Mouse (Mus musculus): ENCODE data around the gene Rps27l.
A peak's percentile ranks its signal among the peaks of the same experiment; 100 is the strongest.

The Rps27l gene

DNA sequence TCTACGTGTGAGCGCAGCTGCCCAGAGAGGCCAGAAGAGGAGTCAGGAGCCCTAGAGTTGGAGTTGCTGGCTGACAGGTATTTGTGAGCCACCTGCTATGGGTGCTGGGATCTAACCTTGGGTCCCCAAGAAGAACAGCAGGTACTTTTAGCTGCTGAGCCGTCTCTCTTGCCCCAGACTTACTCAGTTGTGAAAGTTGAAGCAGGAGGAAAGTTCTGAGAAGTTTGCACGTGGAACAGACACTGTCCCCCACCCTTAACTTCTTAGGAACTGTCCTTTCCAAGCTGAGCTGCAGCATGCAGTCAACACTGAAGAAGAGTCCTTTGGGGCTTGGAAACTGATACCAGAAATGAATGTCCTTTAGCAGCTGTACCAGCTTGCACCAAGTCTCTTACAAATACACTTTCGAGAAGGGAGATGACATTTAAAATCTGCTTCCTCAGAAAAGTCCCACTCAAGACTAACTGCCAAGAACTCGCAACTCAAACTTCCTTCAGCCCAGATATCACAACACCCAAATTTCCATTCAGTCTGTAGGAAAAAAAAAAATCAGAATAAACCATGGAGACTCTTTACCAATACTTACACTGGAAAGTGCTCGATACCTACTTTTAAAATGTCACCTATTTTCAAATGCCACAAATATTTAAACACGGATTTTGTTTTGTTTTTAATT, 28.5 kb upstream of the Rps27l start:
- TF ChIP-seq GATA4 (IDR thresholded peaks at IDR 0.05; ENCODE audit: insufficient replicate concordance, low read length), result no peak

DNA sequence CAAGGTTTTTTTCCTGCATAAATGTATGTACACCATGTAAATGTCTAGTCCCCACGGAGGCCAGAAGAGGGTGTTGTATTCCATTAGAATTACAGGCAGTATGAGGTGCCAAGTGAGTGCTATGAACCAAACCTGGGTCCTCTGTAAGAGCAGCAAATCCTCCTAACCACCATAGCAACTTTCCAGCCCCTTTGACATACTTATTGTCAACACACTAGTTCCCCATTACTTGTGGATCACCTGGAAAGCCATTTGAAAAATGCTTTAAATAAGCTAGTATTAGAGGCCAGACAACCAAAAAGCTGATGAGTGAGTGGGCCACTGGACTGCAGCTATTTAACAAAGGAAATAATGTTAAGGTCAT, 28.0 kb upstream of the Rps27l start:
- TF ChIP-seq GATA4 (IDR thresholded peaks at IDR 0.05; ENCODE audit: insufficient replicate concordance, low read length), result no peak

DNA sequence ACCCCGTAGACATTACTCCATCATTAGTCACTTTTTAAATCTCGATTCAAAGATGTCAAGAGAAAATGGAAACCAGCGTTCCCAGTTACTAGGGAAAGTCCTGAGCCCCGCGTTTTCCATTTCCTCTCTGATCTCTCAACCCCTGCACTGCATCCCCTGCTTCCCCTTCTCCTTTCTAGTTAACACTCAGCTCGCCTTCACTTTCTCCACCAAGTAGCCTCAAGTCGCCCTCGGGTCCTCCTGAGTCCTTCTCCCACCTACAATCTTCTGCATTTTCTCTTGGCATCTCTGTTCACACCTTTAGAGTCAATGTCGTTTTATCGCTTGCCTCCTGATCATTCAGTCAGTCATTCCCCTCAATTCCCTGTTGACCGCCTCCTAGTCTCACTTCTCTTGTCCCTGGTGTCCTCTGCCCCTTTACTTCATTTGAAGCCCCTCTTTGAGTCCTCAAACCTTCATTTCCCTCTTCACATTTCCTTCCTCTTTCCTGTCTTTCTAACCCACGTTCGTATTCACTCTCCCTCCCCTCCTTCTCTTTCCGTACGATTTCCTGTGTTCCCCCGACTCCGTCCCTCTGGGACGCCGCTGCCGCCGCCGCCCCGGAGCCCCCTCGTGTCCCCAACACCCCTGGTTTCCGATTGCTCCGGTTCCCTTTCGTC, 27.1 kb upstream of the Rps27l start:
- TF ChIP-seq GATA4 (IDR thresholded peaks at IDR 0.05; ENCODE audit: insufficient replicate concordance, low read length), result no peak

DNA sequence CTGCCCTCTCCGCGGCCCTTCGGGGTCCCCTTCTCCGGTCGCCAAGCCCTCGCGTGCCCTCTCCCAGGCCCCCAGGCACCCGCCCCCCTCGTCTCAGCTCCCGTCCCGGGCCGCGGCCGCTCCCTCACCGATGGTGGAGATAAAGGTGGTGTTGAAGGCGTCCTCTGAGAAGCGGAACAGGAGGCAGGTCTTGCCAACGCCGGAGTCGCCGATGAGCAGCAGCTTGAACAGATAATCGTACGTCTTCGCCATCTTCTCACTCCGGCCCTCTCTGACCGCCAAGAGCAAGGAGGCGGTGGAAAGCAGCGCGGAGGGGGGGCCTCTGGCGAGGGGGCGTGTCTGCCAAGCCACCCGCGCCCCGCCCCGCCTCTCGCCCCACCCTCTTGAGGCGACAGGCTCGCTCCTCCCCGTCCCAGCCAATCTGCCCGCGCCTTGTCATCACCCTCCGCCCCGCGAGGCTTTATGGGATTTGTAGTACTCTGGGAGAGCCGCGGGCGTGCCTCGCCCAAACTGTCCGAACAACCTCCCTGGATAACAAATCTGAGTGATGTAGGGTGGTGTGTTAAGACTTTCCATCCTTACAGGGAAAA, 26.4 kb upstream of the Rps27l start, which contains the start of gene Rab8b:
Gene Rab8b (minus strand): TSS at position 306 of the 590 bp plus-strand sequence.
- peak; percentile 33; the same call in 1 of the 2 replicates for TF ChIP-seq GATA4 (IDR thresholded peaks at IDR 0.05; ENCODE audit: insufficient replicate concordance, low read length)

DNA sequence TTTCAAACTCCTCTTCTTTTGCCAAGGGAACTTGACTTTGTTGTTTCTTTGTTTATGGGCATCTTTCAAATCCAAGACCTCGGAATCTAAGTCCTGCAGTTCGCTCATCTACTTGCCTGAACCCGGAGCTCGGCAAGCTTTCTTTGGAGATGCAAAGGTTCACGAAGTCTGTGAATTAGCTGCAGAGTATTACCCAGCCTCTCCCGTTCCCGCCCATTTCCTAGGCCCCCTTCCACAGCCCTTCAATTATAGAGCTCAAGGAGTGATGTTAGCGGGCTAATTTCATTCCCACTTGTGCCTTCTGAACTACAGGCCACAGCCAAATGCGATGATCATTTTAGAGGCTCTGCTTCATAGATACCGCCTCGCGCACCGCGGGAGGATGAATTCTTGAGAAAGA, 25.9 kb upstream of the Rps27l start:
- TF ChIP-seq GATA4 (IDR thresholded peaks at IDR 0.05; ENCODE audit: insufficient replicate concordance, low read length), result no peak

DNA sequence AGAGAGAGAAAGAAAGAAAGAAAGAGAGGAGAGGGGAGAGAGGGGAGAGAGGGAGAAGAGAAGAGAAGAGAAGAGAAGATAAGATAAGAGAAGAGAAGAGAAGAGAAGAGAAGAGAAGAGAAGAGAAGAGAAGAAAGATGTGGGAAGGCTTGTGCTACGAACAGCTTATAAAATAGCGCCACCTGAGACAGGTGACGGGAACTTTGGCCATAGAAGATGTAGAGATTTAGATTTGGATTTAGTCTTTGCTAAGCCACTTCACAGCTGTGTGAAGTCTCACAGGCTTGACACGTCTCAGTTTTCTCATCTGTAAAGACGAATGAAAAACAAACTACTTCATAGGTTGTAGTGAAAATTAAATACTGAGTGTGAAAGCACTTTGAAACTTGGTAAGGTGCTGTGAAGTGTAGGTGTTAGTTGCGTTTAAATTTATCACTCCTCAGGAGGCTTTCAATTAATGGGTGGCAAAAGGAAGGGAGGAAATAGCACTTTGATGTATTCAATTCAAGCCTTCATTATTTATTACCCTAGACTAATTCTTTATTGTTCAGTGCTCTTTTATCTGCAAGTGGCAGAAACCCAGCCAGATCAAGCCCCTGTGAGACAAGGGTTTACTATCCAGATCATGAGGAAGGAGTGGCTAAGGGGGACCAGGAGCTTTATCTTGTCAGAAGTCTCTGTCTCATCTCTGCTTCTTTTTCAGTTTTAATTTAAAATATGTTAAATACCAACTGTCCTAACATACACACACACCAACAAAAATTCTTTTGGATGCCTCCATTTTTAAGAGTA, 25.2 kb upstream of the Rps27l start:
- no peak for TF ChIP-seq GATA4 (IDR thresholded peaks at IDR 0.05; ENCODE audit: insufficient replicate concordance, low read length)

DNA sequence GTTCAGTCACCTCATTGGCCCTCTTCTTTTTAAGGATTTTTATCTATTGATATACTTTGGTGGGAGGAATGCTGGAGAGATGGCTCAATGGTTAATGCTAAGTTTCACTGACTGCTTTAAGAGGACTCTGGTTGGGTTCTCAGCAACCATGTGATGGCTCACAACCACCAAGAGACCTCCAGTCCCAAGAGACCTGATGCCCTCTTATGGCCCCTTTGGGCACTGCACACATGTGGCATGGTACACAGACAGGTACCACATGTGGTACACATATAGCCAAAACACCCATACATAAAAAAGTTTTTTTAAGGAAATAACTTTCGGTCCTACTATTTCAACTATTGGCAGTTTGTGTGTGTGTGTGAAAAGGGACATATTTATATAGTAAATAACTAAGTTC, 23.8 kb upstream of the Rps27l start:
- no peak for TF ChIP-seq GATA4 (IDR thresholded peaks at IDR 0.05; ENCODE audit: insufficient replicate concordance, low read length)

DNA sequence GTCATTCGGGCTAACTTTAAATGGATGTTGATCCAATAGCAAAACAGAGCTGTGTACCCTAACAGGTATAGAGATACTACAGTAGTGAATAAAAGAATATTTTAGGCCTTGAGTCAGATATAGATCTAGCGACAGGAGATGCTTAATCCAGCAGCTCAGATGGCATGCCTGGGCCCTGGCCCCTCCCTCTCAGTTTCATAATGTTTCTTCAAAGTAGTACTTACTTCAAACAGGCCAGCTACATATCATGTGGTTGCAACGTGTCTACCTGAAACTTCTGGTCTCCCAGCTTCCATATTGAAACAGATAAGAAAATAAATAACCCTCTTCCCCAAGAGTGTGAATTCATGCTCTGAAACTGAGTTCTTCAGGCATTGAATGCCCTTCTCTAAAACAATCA, 20.0 kb upstream of the Rps27l start:
- TF ChIP-seq GATA4 (IDR thresholded peaks at IDR 0.05; ENCODE audit: insufficient replicate concordance, low read length), result no peak

DNA sequence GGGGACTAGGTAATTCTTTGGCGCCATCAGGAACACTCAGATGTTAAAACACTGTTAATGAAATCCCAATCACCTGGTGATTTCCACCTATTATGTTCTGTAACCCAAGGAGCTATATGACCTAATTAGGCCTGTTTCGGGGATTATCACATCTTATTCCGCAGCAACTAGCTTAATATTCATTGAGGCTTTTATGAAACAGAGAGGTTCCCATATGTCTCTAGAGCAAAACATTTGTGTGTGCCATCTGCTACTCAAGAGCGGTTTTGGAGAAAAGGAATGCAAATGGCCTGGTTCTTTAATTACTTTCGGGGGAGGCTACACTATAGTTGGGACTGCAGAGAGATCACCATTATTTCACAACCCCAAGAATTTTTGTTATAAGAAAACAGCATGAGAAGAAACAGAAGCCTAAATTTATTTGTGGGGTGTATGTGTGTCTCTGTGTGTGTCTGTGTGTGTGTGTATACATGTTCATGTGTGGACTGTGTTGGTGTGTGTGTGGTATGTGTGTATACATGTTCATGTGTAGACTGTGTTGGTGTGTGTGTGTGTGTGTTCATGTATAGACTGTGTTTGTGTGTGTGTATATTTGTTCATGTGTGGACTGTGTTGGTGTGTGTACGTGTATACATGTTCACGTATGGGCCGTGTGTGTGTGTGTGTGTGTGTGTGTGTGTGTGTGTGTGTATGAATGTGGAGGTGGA, 18.0 kb upstream of the Rps27l start:
- TF ChIP-seq GATA4 (IDR thresholded peaks at IDR 0.05; ENCODE audit: insufficient replicate concordance, low read length), result no peak

DNA sequence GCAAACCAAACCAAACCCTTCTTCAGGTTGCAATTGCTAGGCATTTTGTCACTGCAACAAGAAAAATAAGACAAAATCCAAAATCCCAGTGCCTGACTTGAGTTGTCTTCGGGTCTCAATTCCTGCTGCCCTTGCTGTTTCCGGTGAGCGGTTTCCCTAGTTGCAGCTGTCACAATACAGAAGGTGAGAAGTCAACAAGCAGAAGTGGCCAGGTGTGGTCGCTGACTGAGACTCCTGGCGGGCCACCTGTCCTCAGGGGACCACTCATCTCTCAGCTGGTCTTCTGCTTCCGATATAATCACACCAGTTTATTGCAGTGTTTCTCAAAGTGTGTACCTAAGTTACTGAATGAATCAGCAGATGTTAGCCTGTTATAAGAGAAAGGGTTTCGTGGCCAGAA, 15.5 kb upstream of the Rps27l start:
- no peak for TF ChIP-seq GATA4 (IDR thresholded peaks at IDR 0.05; ENCODE audit: insufficient replicate concordance, low read length)

DNA sequence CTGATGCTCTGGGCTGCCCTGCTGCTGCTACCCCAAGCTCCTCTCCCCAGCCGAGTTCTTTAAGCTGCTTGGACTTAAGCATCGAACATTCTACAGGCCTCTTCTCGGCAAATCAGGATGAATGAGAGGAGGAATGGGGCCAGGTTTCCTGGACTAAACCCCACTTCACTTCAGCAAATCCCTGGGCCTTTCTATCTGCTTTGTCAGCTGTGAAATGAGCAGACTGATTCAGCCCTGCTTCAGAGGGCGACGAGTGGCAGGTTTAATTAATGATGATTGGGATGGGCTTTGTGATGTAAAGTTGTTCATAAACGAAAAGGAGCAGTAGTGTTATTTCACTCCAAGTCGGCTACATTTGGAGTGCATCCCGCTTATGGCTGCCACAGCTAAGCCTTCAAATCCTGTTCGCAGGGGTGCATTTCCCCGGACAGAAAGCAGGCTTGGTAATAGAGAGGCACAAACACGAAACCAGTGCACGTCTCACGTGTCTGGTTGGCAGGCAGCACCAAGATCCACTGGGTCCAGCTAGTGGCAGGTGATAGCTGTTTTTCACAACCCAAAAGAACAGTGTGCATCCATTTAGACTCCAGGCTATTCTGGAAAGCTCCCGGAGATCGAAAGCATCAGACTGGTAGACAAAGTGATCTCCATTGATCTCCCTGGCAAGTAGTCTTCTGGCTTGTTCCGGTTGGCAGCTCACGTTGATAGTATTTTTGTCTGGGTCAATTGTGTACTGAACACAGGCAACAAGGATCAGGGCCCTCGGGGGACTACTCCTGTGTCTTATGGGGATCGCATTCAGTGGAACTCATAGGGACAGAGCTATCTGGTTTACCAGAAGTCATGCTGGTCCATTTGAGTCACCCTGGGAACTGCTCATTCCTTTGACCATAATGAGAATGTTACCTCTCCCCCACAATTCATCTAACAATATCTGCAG, 11.7 kb upstream of the Rps27l start:
- no peak for TF ChIP-seq GATA4 (IDR thresholded peaks at IDR 0.05; ENCODE audit: insufficient replicate concordance, low read length)

DNA sequence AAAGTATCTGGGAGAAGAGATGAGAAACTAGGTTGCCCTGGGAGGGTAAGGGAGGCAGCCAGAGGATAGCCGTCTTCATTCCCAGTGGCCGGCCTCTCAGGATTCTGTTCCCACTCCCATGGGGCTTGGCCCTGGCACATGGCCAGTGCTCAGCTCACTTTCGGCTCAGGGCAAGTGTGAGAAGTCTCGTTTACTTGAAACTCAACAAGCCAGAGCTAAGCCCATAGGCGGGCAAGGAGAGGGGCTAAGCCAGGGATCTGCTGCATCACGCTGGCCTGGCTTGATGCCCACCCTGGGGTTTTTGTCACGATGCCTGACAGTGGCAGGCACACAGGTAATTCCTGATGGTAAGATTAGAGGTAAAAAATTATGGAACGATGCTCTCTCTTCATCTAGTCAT, 8.4 kb upstream of the Rps27l start:
- TF ChIP-seq GATA4 (IDR thresholded peaks at IDR 0.05; ENCODE audit: insufficient replicate concordance, low read length), result no peak

DNA sequence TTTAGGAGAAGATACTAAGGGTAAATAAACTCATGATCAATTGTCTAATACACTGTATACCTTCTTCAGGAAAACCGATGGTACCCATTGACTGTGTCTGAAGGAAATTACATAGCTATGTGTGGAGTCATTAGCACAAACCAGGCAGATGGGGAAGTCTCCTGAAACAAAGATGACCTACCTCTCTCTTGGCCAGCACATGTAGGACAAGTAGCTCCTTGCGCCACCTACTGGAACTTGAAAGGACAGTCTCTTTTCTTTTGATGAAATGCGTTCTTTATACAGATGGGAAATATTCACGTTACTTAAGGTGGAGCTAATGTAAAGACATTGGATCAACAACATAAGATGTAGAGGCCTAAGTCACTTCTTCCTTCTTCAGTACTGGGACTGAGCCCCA, 7.0 kb upstream of the Rps27l start:
- no peak for TF ChIP-seq GATA4 (IDR thresholded peaks at IDR 0.05; ENCODE audit: insufficient replicate concordance, low read length)

DNA sequence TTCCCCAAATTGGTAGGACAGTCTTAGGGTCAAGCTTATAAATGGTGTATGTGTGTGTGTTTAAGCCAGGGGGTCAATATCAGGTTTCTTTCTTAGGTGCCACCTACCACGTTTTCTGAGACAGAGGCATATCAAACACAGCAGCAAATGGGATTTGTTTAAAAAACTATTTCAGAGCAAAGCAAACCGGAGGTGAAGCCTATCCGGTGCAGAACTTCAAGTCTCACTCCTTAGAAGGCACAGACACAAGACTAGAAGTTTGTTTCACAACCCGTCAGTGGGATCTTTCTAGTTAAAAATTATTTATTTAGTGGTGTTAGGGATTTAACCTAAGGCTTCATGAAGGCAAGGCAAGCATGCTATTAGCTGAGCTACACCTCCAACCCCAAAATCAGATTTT, 725 bp upstream of the Rps27l start:
- no peak for TF ChIP-seq GATA4 (IDR thresholded peaks at IDR 0.05; ENCODE audit: insufficient replicate concordance, low read length)

All from liver, adult (tissue).